Mouse (Mus musculus): Measurements from ENCODE around the gene Crls1.

The Crls1 gene

DNA sequence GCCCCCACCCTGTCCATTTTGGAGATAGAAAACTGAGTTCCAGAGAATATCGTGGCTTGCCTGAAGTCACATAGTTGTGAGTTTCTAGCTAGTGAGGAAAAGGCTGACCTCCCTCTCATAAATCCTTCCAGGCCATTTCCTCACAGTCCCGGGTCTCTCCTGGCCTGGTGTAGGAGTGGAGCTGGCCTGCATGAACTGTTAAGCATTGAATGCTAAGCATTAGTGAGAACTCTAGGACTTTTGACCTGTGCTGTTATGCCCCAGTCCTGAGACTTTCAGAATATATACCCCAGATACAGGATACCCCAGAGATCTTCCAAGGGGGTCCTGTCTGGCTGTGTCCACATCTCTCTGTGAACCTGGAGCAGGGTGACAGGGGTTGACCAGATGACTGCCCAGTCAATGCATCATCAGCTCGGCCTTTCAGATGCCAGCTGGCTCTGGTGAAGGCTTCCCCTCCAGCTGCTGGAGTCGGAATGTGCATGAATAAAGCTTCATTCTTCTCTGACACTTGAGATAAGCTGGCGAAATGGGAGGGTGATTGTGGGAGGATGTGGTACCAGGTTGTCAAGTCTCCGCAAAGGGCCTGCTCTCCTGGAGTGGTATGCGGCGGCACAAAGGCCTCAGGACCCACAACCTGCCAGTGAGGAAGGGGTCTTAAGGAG, 38.0 kb downstream of the Crls1 start:
- DNase-seq (ENCODE audit: low read depth, low spot score) = no peak

DNA sequence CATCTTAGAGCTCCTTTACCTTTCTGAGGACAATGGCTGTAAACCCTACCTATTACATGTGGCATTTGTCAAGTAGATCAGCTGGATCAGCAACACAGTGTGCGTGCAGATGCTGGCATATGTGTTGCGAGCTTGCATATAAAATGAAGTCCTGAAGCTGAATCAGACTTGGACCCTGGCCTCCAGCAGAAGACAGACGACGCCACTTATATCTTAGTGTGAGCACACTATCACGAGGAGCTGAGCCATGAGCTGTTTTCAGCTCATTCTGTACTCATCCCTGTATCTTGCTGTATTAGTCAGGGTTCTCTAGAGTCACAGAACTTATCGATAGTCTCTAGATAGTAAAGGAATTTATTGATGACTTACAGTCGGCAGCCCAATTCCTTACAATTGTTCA, 38.8 kb downstream of the Crls1 start:
- no peak for DNase-seq (ENCODE audit: low read depth, low spot score)

GRCm38 (mm10) chr2:132893826-132894225, 47.4 kb downstream of the Crls1 start:
- no peak for DNase-seq (ENCODE audit: low read depth, low spot score)

- no peak for DNase-seq (ENCODE audit: low read depth, low spot score)
Observed at GRCm38 (mm10) chr2:132898211-132898610, 51.7 kb downstream of the Crls1 start.

DNA sequence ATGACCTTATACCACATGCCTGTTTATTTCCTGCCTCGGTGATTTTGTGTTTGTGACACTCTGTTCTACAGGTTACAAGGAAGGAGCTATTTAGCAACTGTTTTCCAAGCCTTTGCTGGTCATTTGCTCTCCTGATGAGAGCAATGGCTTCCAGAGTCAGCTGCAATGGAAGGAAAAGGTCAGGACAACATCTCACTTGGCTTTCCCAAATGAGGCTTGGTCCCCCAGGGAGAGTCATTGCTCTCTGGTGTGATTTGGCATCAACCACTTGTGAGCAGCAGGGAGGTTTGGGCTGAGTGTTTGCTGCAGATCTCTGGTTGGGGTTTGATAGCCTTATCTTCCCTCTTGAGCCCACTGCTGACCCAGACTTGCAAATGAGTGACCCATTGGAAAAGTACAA, 54.1 kb downstream of the Crls1 start:
- DNase-seq (ENCODE audit: low read depth, low spot score) = no peak

DNA sequence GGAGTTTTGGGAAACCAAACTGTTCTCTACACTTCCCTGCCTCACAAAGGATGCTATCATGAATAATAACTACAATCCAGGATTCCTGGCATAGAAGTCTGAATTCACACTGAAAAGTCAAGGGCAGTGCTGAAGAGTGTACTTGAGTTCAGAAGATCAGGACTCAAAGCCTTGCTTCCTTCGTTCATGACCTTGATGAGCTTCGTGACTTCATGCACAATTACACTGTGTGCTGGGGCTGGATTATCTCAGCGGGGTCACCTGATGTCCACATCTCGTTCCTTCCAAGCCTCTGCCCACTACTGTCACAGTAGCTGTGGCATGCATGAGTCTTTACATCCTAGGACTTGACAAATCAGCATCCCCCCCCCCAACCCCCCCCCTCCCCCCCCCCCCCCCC, 55.2 kb downstream of the Crls1 start:
- DNase-seq (ENCODE audit: low read depth, low spot score) = no peak

DNA sequence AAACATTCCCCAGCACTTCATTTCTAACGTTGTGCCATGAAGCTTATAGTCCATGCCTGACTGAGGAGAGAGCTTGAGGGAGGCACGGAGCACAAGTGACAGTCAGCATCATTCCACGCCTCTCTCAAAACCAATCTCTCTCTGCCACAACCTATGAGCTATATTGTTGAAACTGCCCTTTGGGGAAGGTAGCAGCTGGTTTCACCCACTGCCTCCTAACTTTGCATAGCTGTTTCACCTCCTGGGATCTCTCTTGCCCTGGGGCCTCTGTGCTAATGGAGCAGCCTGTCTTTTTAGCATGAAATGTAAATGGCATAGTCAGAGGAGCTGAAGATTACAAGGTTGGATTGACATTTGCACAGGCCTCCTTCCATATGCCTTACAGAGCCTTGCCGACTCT, 55.6 kb downstream of the Crls1 start:
- DNase-seq (ENCODE audit: low read depth, low spot score) = no peak

DNA sequence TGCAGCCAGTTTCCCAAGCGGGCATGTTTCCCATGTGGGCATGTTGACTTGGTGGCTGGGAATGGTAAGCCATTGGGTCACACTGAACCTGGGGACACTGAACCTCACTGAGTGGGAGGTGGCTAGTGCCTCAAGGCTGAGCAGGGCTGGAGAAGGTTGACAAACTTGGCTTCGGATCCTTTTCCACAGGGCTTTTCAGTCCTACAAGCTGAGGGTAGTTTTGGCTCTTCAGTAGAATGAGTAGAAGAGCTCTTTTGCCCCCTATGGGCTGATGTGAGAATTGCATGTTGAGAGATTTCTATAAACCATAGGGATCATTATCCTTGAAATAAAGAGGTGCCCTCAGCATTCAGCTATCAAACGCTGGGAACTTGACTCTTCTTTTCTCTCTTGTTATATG, 57.0 kb downstream of the Crls1 start:
- peak; percentile 67 for DNase-seq (ENCODE audit: low read depth, low spot score)

GRCm38 (mm10) chr2:132904961-132905360, 58.5 kb downstream of the Crls1 start:
- no peak for DNase-seq (ENCODE audit: low read depth, low spot score)

DNA sequence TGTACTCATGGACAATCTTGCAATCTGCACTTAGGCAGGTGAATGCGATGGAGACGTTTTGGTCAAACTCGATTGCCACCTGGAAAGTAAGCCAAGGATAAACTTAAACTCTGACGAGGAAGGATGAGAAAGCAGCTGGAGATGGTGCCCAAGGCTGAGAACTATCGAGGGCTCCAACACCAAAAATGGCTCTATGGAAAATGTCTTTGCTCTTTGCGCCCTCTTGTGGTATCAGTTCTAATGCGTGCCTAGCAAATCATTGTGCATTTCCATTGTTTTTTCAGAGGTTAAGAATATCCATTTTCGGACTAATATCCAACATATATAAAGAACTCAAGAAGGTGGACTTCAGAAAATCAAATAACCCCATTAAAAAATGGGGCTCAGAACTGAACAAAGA, 60.3 kb downstream of the Crls1 start:
- DNase-seq (ENCODE audit: low read depth, low spot score) = peak; percentile 57

DNA sequence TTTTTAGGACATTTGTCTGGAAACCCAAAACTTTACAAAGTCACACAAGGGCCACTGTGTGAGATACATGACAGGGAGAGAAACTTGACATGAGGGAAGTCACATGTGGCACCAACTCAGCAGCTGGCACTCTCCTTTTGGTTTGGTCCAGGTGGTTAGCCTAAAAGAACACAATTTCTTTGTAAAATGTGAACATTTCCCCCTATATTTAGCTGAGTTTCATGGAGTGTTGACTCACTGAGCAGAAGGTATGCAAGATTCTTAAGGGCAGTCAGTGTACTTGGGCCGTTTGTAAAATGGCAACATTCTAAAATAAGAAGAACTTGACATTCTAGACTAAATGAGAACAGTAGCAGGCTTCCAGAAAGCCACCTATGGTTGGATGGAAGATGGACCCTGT, 68.3 kb downstream of the Crls1 start:
- DNase-seq (ENCODE audit: low read depth, low spot score) = no peak

Data from R1 (cell line).